Mouse (Mus musculus): ENCODE measurements around the gene Mettl21c. TPM values are rescaled to one million over a fixed set of nuclear protein-coding genes. Genes with fewer than 3 reads are reported as not detected.

Gene Mettl21c
- polyA plus RNA-seq, 1 experiment = not detected

- H3K4me3 ChIP-seq (replicated peaks; ENCODE audit: insufficient read depth, low read depth, low read length) = no peak overlapping the region
- H3K27ac ChIP-seq (ENCODE audit: insufficient read depth, low read length) = no peak overlapping the region
- DNase-seq = no peak
- 81% methylated on average over 3 of the region's 3 CpGs for WGBS
- no peaks in the 10 kb centered on the region; the same call in 1 of the 2 replicates for H3K27me3 ChIP-seq (ENCODE audit: control insufficient read depth, insufficient read depth, low read length)
- H3K4me1 ChIP-seq (ENCODE audit: control insufficient read depth, insufficient read depth, low read length) = no peaks in the 10 kb centered on the region
- TF ChIP-seq POLR2A (IDR thresholded peaks at IDR 0.05; ENCODE audit: borderline replicate concordance, insufficient read depth, low read length) (no peak), CTCF (IDR thresholded peaks at IDR 0.05; ENCODE audit: borderline replicate concordance, insufficient read depth, low read depth, low read length) (no peak)
Observed at GRCm38 (mm10) chr1:43971089-43971488, 48.7 kb downstream of the Mettl21c start.

- H3K27me3 ChIP-seq (ENCODE audit: control insufficient read depth, insufficient read depth, low read length) = no peaks in the 10 kb centered on the region; the same call in 1 of the 2 replicates
- no peak overlapping the region for H3K27ac ChIP-seq (ENCODE audit: insufficient read depth, low read length)
- H3K4me1 ChIP-seq (ENCODE audit: control insufficient read depth, insufficient read depth, low read length) = no peaks in the 10 kb centered on the region
- H3K4me3 ChIP-seq (replicated peaks; ENCODE audit: insufficient read depth, low read depth, low read length) = no peak overlapping the region
- TF ChIP-seq CTCF (IDR thresholded peaks at IDR 0.05; ENCODE audit: borderline replicate concordance, insufficient read depth, low read depth, low read length) (no peak), POLR2A (IDR thresholded peaks at IDR 0.05; ENCODE audit: borderline replicate concordance, insufficient read depth, low read length) (no peak)
- DNase-seq = no peak
- 86% methylated on average over 3 of the region's 3 CpGs for WGBS
Observed at GRCm38 (mm10) chr1:43969361-43969760, 50.5 kb downstream of the Mettl21c start.

- Histone ChIP-seq H3K4me3 (replicated peaks; ENCODE audit: insufficient read depth, low read depth, low read length) (no peak overlapping the region), H3K4me1 (ENCODE audit: control insufficient read depth, insufficient read depth, low read length) (no peaks in the 10 kb centered on the region), H3K27me3 (ENCODE audit: control insufficient read depth, insufficient read depth, low read length) (no peaks in the 10 kb centered on the region; the same call in 1 of the 2 replicates), H3K27ac (ENCODE audit: insufficient read depth, low read length) (no peak overlapping the region)
- no peak for DNase-seq
- 90% methylated on average over 4 of the region's 4 CpGs for WGBS
- no peak for TF ChIP-seq POLR2A (IDR thresholded peaks at IDR 0.05; ENCODE audit: borderline replicate concordance, insufficient read depth, low read length)
- no peak for TF ChIP-seq CTCF (IDR thresholded peaks at IDR 0.05; ENCODE audit: borderline replicate concordance, insufficient read depth, low read depth, low read length)
Observed at GRCm38 (mm10) chr1:43966756-43967155, 53.1 kb downstream of the Mettl21c start.

- TF ChIP-seq CTCF (IDR thresholded peaks at IDR 0.05; ENCODE audit: borderline replicate concordance, insufficient read depth, low read depth, low read length) (no peak), POLR2A (IDR thresholded peaks at IDR 0.05; ENCODE audit: borderline replicate concordance, insufficient read depth, low read length) (no peak)
- Histone ChIP-seq H3K27ac (ENCODE audit: insufficient read depth, low read length) (no peak overlapping the region), H3K4me1 (ENCODE audit: control insufficient read depth, insufficient read depth, low read length) (no peaks in the 10 kb centered on the region), H3K4me3 (replicated peaks; ENCODE audit: insufficient read depth, low read depth, low read length) (no peak overlapping the region), H3K27me3 (ENCODE audit: control insufficient read depth, insufficient read depth, low read length) (no peaks in the 10 kb centered on the region; the same call in 1 of the 2 replicates)
- DNase-seq = no peak
- WGBS = 93% methylated on average over 4 of the region's 4 CpGs
Observed at GRCm38 (mm10) chr1:43964381-43964780, 55.5 kb downstream of the Mettl21c start.

Other genes with a start within 250 kb of the Mettl21c start
- 36.3 and 37.3 TPM in 2 replicates for gene Uxs1, start 192.2 kb downstream of the Mettl21c start, polyA plus RNA-seq (2012; rRNA removed)
- gene Tpp2, start 86.4 kb downstream of the Mettl21c start, polyA plus RNA-seq (2012; rRNA removed) = 28.1 and 28.6 TPM in 2 replicates
- gene Gm8251, start 41.9 kb upstream of the Mettl21c start, polyA plus RNA-seq (2012; rRNA removed) = 0.02 and 0.05 TPM in 2 replicates
- gene Tex30, start 82.4 kb upstream of the Mettl21c start, polyA plus RNA-seq (2012; rRNA removed) = 10.7 and 11.3 TPM in 2 replicates
- 14.6 and 15.3 TPM in 2 replicates for gene Kdelc1, start 98.8 kb upstream of the Mettl21c start, polyA plus RNA-seq (2012; rRNA removed)
- gene Bivm, start 98.9 kb upstream of the Mettl21c start, polyA plus RNA-seq (2012; rRNA removed) = 15.3 and 15.6 TPM in 2 replicates
- gene Ercc5, start 127.7 kb upstream of the Mettl21c start, polyA plus RNA-seq (2012; rRNA removed) = 19.8 and 20.4 TPM in 2 replicates
- gene Mettl21e, start 198.9 kb upstream of the Mettl21c start, polyA plus RNA-seq (2012; rRNA removed) = not detected in 2 replicates

Measured in cerebellum, adult 2 months (tissue).